Mouse (Mus musculus): Measurements from ENCODE around the gene Rab24. TPM values are rescaled to one million over a fixed set of nuclear protein-coding genes. Genes with fewer than 3 reads are reported as not detected.
A peak's percentile ranks its signal among the peaks of the same experiment; 100 is the strongest.

Rab24 gene
- polyA plus RNA-seq (2016; fragmentation: Nextera tagmentation; extraction: Ambion mirVana), result 100.0 and 109 TPM in 2 replicates

- WGBS, result under 1% methylated on average over 73 of the region's 73 CpGs
- Histone ChIP-seq H3K4me1 (peaks cover 37% of the 10 kb centered on the region), H3K9ac (peak within 1 kb of the TSS; percentile 95), H3K4me2 (replicated peaks) (peak within 1 kb of the TSS; percentile 85), H3K27me3 (replicated peaks) (no peaks in the 10 kb centered on the region), H3K36me3 (peaks cover 69% of the 10 kb centered on the region), H3K27ac (0 out of 2 replicates have a peak within 1 kb of the TSS, but pooled peaks have one; percentile 10), H3K4me3 (peak within 1 kb of the TSS; percentile 88), H3K9me3 (no peaks in the 10 kb centered on the region)
- peak; percentile 85 for ATAC-seq (ENCODE audit: low FRiP score, low read depth)
These were observed at the start of gene Rab24 for GRCm38 (mm10) chr13:55321434-55322129. Gene Rab24, minus strand, starts transcription at chr13:55321946.

- Histone ChIP-seq H3K27me3 (replicated peaks) (peaks cover 19% of the 10 kb centered on the region; the same call in 1 of the 2 replicates), H3K4me2 (replicated peaks) (no peak overlapping the region), H3K9me3 (no peaks in the 10 kb centered on the region), H3K4me3 (no peak overlapping the region), H3K27ac (no peak overlapping the region), H3K9ac (no peak overlapping the region), H3K4me1 (no peaks in the 10 kb centered on the region), H3K36me3 (no peaks in the 10 kb centered on the region)
- ATAC-seq (ENCODE audit: low FRiP score, low read depth), result no peak
- WGBS, result 70% methylated on average over 8 of the region's 8 CpGs
These were observed 49.4 kb upstream of the Rab24 start for GRCm38 (mm10) chr13:55371007-55371681.

- 61% methylated on average over 3 of the region's 3 CpGs for WGBS
- Histone ChIP-seq H3K4me1 (no peaks in the 10 kb centered on the region), H3K27me3 (replicated peaks) (peaks cover 16% of the 10 kb centered on the region; the same call in 1 of the 2 replicates), H3K9ac (no peak overlapping the region), H3K4me2 (replicated peaks) (no peak overlapping the region), H3K4me3 (no peak overlapping the region), H3K27ac (no peak overlapping the region), H3K9me3 (no peaks in the 10 kb centered on the region), H3K36me3 (no peaks in the 10 kb centered on the region)
- ATAC-seq (ENCODE audit: low FRiP score, low read depth), result no peak
These were observed 48.5 kb upstream of the Rab24 start for GRCm38 (mm10) chr13:55370234-55370633.

GRCm38 (mm10) chr13:55369531-55370114 is 47.9 kb upstream of the Rab24 start, which contains the start of gene Rgs14:
Gene Rgs14, plus strand, starts transcription at chr13:55369732.
- Histone ChIP-seq H3K36me3 (no peaks in the 10 kb centered on the region), H3K9ac (no peak within 1 kb of the TSS), H3K4me1 (no peaks in the 10 kb centered on the region), H3K27me3 (replicated peaks) (peaks cover 16% of the 10 kb centered on the region; the same call in 1 of the 2 replicates), H3K27ac (no peak within 1 kb of the TSS), H3K9me3 (no peaks in the 10 kb centered on the region), H3K4me2 (replicated peaks) (no peak within 1 kb of the TSS), H3K4me3 (no peak within 1 kb of the TSS)
- 70% methylated on average over 13 of the region's 13 CpGs for WGBS
- no peak for ATAC-seq (ENCODE audit: low FRiP score, low read depth)

- peaks cover 11% of the 10 kb centered on the region; the same call in 1 of the 2 replicates for H3K27me3 ChIP-seq (replicated peaks)
- ATAC-seq (ENCODE audit: low FRiP score, low read depth), result no peak
These were observed 46.7 kb upstream of the Rab24 start for GRCm38 (mm10) chr13:55368401-55368800.

GRCm38 (mm10) chr13:55362453-55363060 is 40.8 kb upstream of the Rab24 start, which contains the start of gene Lman2:
Gene Lman2, minus strand, starts transcription at chr13:55362783.
- Histone ChIP-seq H3K9me3 (no peaks in the 10 kb centered on the region), H3K4me3 (peak within 1 kb of the TSS; percentile 98), H3K4me1 (peaks cover 15% of the 10 kb centered on the region), H3K9ac (peak within 1 kb of the TSS; percentile 83), H3K27me3 (replicated peaks) (no peaks in the 10 kb centered on the region), H3K27ac (peak within 1 kb of the TSS; percentile 80), H3K4me2 (replicated peaks) (peak within 1 kb of the TSS; percentile 91), H3K36me3 (peaks cover 33% of the 10 kb centered on the region)
- WGBS, result under 1% methylated on average over 35 of the region's 35 CpGs
- ATAC-seq (ENCODE audit: low FRiP score, low read depth), result peak; percentile 98

More at GRCm38 (mm10) chr13:55368401-55368800, 46.7 kb upstream of the Rab24 start:
- H3K9ac ChIP-seq, result no peak overlapping the region
- H3K9me3 ChIP-seq, result no peaks in the 10 kb centered on the region
- H3K27ac ChIP-seq, result no peak overlapping the region
- no peaks in the 10 kb centered on the region for H3K36me3 ChIP-seq
- H3K4me3 ChIP-seq, result no peak overlapping the region
- no peak overlapping the region for H3K4me2 ChIP-seq (replicated peaks)
- WGBS, result 81% methylated on average over 7 of the region's 7 CpGs
- no peaks in the 10 kb centered on the region for H3K4me1 ChIP-seq

GRCm38 (mm10) chr13:55361974-55362452 is 40.3 kb upstream of the Rab24 start:
- H3K9me3 ChIP-seq, result no peaks in the 10 kb centered on the region
- H3K4me2 ChIP-seq (replicated peaks), result peak overlapping the region; percentile 91
- H3K36me3 ChIP-seq, result peaks cover 37% of the 10 kb centered on the region
- peak; percentile 51 for ATAC-seq (ENCODE audit: low FRiP score, low read depth)
- H3K9ac ChIP-seq, result peak overlapping the region; percentile 83
- H3K4me3 ChIP-seq, result peak overlapping the region; percentile 98
- peak overlapping the region; percentile 80 for H3K27ac ChIP-seq
- H3K27me3 ChIP-seq (replicated peaks), result no peaks in the 10 kb centered on the region
- peaks cover 15% of the 10 kb centered on the region for H3K4me1 ChIP-seq
- 2% methylated on average over 32 of the region's 32 CpGs for whole genome bisulfite sequencing

GRCm38 (mm10) chr13:55361145-55361544 is 39.4 kb upstream of the Rab24 start:
- Histone ChIP-seq H3K27me3 (replicated peaks) (no peaks in the 10 kb centered on the region), H3K9me3 (no peaks in the 10 kb centered on the region), H3K4me2 (replicated peaks) (peak overlapping the region; percentile 91), H3K27ac (no peak overlapping the region), H3K4me1 (peaks cover 15% of the 10 kb centered on the region), H3K36me3 (peaks cover 46% of the 10 kb centered on the region), H3K4me3 (peak overlapping the region; percentile 98; the same call in 1 of the 2 replicates), H3K9ac (no peak overlapping the region)
- ATAC-seq (ENCODE audit: low FRiP score, low read depth), result no peak

GRCm38 (mm10) chr13:55346745-55347144 is 25.0 kb upstream of the Rab24 start:
- H3K27me3 ChIP-seq (replicated peaks), result no peaks in the 10 kb centered on the region
- no peak overlapping the region for H3K4me2 ChIP-seq (replicated peaks)
- no peak overlapping the region for H3K27ac ChIP-seq
- WGBS, result 93% methylated on average over 11 of the region's 11 CpGs
- H3K4me1 ChIP-seq, result no peaks in the 10 kb centered on the region
- ATAC-seq (ENCODE audit: low FRiP score, low read depth), result no peak
- H3K36me3 ChIP-seq, result peaks cover 79% of the 10 kb centered on the region
- no peaks in the 10 kb centered on the region for H3K9me3 ChIP-seq
- no peak overlapping the region for H3K4me3 ChIP-seq
- H3K9ac ChIP-seq, result no peak overlapping the region

- H3K9ac ChIP-seq, result no peak overlapping the region
- peaks cover 58% of the 10 kb centered on the region for H3K36me3 ChIP-seq
- no peaks in the 10 kb centered on the region for H3K4me1 ChIP-seq
- 90% methylated on average over 7 of the region's 7 CpGs for WGBS
- H3K4me3 ChIP-seq, result no peak overlapping the region
- H3K27ac ChIP-seq, result no peak overlapping the region
- H3K27me3 ChIP-seq (replicated peaks), result no peaks in the 10 kb centered on the region
- ATAC-seq (ENCODE audit: low FRiP score, low read depth), result no peak
- no peaks in the 10 kb centered on the region for H3K9me3 ChIP-seq
- no peak overlapping the region for H3K4me2 ChIP-seq (replicated peaks)
These were observed 22.5 kb upstream of the Rab24 start for GRCm38 (mm10) chr13:55344286-55344685.

- Histone ChIP-seq H3K36me3 (peaks cover 41% of the 10 kb centered on the region), H3K4me1 (no peaks in the 10 kb centered on the region)
These were observed 20.7 kb upstream of the Rab24 start for GRCm38 (mm10) chr13:55342469-55342868.

More at GRCm38 (mm10) chr13:55342469-55342868, 20.7 kb upstream of the Rab24 start:
- H3K4me3 ChIP-seq, result no peak overlapping the region
- no peak for ATAC-seq (ENCODE audit: low FRiP score, low read depth)
- 51% methylated on average over 11 of the region's 11 CpGs for WGBS
- H3K27me3 ChIP-seq (replicated peaks), result no peaks in the 10 kb centered on the region
- H3K4me2 ChIP-seq (replicated peaks), result no peak overlapping the region
- no peaks in the 10 kb centered on the region for H3K9me3 ChIP-seq
- H3K27ac ChIP-seq, result no peak overlapping the region
- H3K9ac ChIP-seq, result no peak overlapping the region

Data from neural tube, embryonic 12.5 days (tissue).